Mouse (Mus musculus): ENCODE results near the gene Rras2. TPM values are rescaled to one million over a fixed set of nuclear protein-coding genes. Genes with fewer than 3 reads are reported as not detected.

Rras2 gene
- polyA plus RNA-seq, 1 experiment = 27.4 TPM

DNA sequence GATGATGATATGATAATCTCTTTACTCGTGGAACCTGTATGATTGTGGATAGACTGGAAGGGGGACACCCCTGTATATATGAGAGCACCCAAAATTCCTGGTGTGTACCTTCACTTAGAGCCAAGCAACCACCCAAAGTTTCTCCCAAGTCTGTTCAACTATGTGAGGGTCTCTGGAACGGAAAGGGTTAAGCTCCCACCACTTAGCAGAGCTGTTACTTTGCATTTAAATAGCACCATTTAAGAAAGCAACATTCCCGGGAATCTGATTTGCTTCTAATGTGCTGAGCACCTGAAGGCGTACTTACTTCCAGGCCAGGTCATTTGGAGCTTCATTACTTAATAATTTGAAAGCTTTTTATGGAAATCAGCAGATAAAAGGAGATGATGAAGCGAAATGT, 113.4 kb downstream of the Rras2 start:
- H3K4me1 ChIP-seq (replicated peaks; ENCODE audit: control insufficient read depth, insufficient read depth, low read length) = no peaks in the 10 kb centered on the region
- H3K27ac ChIP-seq (ENCODE audit: control insufficient read depth, insufficient read depth, low read length) = no peak overlapping the region
- H3K36me3 ChIP-seq (ENCODE audit: control insufficient read depth, insufficient read depth, low read length) = no peaks in the 10 kb centered on the region
- no peak overlapping the region for H3K4me3 ChIP-seq (ENCODE audit: control insufficient read depth, insufficient read depth, low read length)
- no peak for DNase-seq
- 84% methylated on average over 5 of the region's 5 CpGs for WGBS
- no peak for TF ChIP-seq CTCF (IDR thresholded peaks at IDR 0.05; ENCODE audit: borderline replicate concordance, control insufficient read depth, extremely low read depth, insufficient read depth, low read length, poor library complexity)
- TF ChIP-seq POLR2A (IDR thresholded peaks at IDR 0.05; ENCODE audit: control insufficient read depth, extremely low read depth, insufficient read depth, low read length, poor library complexity) = no peak
- no peaks in the 10 kb centered on the region for H3K27me3 ChIP-seq (ENCODE audit: control insufficient read depth, insufficient read depth, low read length)

- DNase-seq = no peak
- H3K4me3 ChIP-seq (ENCODE audit: control insufficient read depth, insufficient read depth, low read length) = no peak overlapping the region
- 90% methylated on average over 7 of the region's 7 CpGs for whole genome bisulfite sequencing
- H3K4me1 ChIP-seq (replicated peaks; ENCODE audit: control insufficient read depth, insufficient read depth, low read length) = no peaks in the 10 kb centered on the region
- no peak overlapping the region for H3K27ac ChIP-seq (ENCODE audit: control insufficient read depth, insufficient read depth, low read length)
- no peaks in the 10 kb centered on the region for H3K27me3 ChIP-seq (ENCODE audit: control insufficient read depth, insufficient read depth, low read length)
- H3K36me3 ChIP-seq (ENCODE audit: control insufficient read depth, insufficient read depth, low read length) = no peaks in the 10 kb centered on the region
- no peak for TF ChIP-seq CTCF (IDR thresholded peaks at IDR 0.05; ENCODE audit: borderline replicate concordance, control insufficient read depth, extremely low read depth, insufficient read depth, low read length, poor library complexity)
- no peak for TF ChIP-seq POLR2A (IDR thresholded peaks at IDR 0.05; ENCODE audit: control insufficient read depth, extremely low read depth, insufficient read depth, low read length, poor library complexity)
These were observed 119.8 kb downstream of the Rras2 start for GRCm38 (mm10) chr7:113997675-113998354.

Other genes starting within 250 kb of the Rras2 start
- 42.1 and 43.5 TPM in 2 replicates for gene Copb1, start 136.9 kb upstream of the Rras2 start, polyA plus RNA-seq (2012; rRNA removed)
- gene Psma1, start 158.3 kb upstream of the Rras2 start, polyA plus RNA-seq (2012; rRNA removed) = 112 and 133 TPM in 2 replicates